Mouse (Mus musculus): ENCODE results near the gene Gen1.

DNA sequence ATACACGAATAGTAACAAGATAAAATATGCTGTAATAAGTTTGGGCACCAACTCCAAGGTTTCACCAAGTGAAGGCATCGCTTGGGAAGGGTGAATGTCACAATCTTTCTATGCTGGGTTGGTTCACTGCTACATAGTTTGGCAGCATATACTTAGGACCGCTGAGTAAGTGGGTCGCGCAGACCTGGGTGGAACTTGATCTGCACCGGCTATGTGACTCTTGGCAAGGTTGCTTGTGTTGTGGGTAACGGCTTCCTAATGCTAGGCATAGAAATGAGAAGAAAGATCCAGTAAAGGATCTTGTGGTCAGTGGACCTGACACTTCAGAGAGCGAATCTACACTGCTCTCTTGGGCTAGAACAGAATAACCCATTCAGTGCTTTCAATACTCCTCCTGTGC is 63.1 kb downstream of the Gen1 start:
- no peak for TF ChIP-seq POLR2A (IDR thresholded peaks at IDR 0.05; ENCODE audit: borderline replicate concordance, low read depth, low read length)
- TF ChIP-seq CTCF (IDR thresholded peaks at IDR 0.05; ENCODE audit: low read depth, low read length), result no peak

Data from bone marrow macrophage, adult 2 months (primary cell).